Mouse (Mus musculus) embryonic facial prominence, embryonic 14.5 days (tissue): Measurements from ENCODE around the gene Tctex1d4. TPM values are rescaled to one million over a fixed set of nuclear protein-coding genes. Genes with fewer than 3 reads are reported as not detected.

Experiments used
- ATAC-seq: fragments of 200-750 bp; cut with Nextera tagmentation; 2 replicates; pipeline ENCODE4 v1.8.0; 2017; ENCODE audit warnings: low read depth, moderate number of reproducible peaks, moderate TSS enrichment
- DNase-seq: peaks from one replicate; pipeline ENCODE4 v3.0.0-alpha.2; 2015; ENCODE audit warnings: low spot score
- H3K27ac ChIP-seq: fragments of 300-500 bp; sonication (generic); replicated peaks from 2 replicates; pipeline ENCODE4 v1.5.1; 2014; ENCODE audit warnings: low read depth, mild to moderate bottlenecking, low read length, moderate library complexity
- H3K27me3 ChIP-seq: fragments of 300-500 bp; sonication (generic); replicated peaks from 2 replicates; pipeline ENCODE4 v1.6.1; 2014; ENCODE audit warnings: low read length; ENCODE audit not compliant: control insufficient read depth, insufficient read depth
- H3K36me3 ChIP-seq: fragments of 300-500 bp; sonication (generic); 2 replicates; pipeline ENCODE4 v1.6.1; 2014; ENCODE audit warnings: low read length, mixed read lengths; ENCODE audit not compliant: control insufficient read depth, insufficient read depth
- H3K4me1 ChIP-seq: fragments of 300-500 bp; sonication (generic); 2 replicates; pipeline ENCODE4 v1.6.1; 2014; ENCODE audit warnings: antibody characterized with exemption, low read length; ENCODE audit not compliant: control insufficient read depth, insufficient read depth
- H3K4me2 ChIP-seq: fragments of 300-500 bp; sonication (generic); 2 replicates; pipeline ENCODE4 v1.6.1; 2014; ENCODE audit warnings: low read depth, mild to moderate bottlenecking, low read length, moderate library complexity, mixed read lengths
- H3K4me3 ChIP-seq: fragments of 300-500 bp; sonication (generic); 2 replicates; pipeline ENCODE4 v1.5.1; 2014; ENCODE audit warnings: low read depth, mild to moderate bottlenecking, low read length
- H3K9ac ChIP-seq: fragments of 300-500 bp; sonication (generic); 2 replicates; pipeline ENCODE4 v1.6.1; 2014; ENCODE audit warnings: low read depth, mild to moderate bottlenecking, low read length, moderate library complexity, mixed read lengths
- H3K9me3 ChIP-seq: fragments of 300-500 bp; sonication (generic); 2 replicates; pipeline ENCODE4 v1.6.1; 2016; ENCODE audit warnings: low read length; ENCODE audit not compliant: control insufficient read depth
- WGBS: fragments of 180-500 bp; shearing (Covaris S2); extraction: QIAGEN DNeasy Blood & Tissue Kit; methylation state at CpG from one replicate; pipeline ENCODE4 v1.1.7; 2014; 5-methylcytosine and 5-hydroxymethylcytosine counted together
- polyA plus RNA-seq: library from polyadenylated mRNA; unstranded; fragments of >200 nt; fragmentation: Nextera tagmentation; extraction: Ambion mirVana; gene quantifications from 2 replicates; pipeline ENCODE4 v1.2.1, GENCODE M21; 2014

The Tctex1d4 gene
- polyA plus RNA-seq, 1 experiment from 2014 or later = 0.84 TPM

GRCm38 (mm10) chr4:117150212-117150733 is 23.7 kb downstream of the Tctex1d4 start:
- WGBS = 89% methylated on average over 6 of the region's 6 CpGs

GRCm38 (mm10) chr4:117151416-117151815 is 24.8 kb downstream of the Tctex1d4 start:
- Histone ChIP-seq H3K9me3 (no peaks in the 10 kb centered on the region), H3K9ac (no peak overlapping the region), H3K27ac (no peak overlapping the region), H3K4me2 (no peak overlapping the region), H3K36me3 (peaks cover 55% of the 10 kb centered on the region), H3K4me3 (no peak overlapping the region), H3K27me3 (no peaks in the 10 kb centered on the region), H3K4me1 (0 out of 2 replicates have a peak, but pooled peaks cover 3% of the 10 kb centered on the region)
- DNase-seq (no peak), ATAC-seq (no peak)
- 53% methylated on average over 1 of the region's 1 CpGs for WGBS

More at GRCm38 (mm10) chr4:117150212-117150733, 23.7 kb downstream of the Tctex1d4 start:
- H3K27me3 ChIP-seq = no peaks in the 10 kb centered on the region
- H3K9me3 ChIP-seq = no peaks in the 10 kb centered on the region
- H3K9ac ChIP-seq = no peak overlapping the region
- no peak for ATAC-seq
- no peak overlapping the region for H3K27ac ChIP-seq
- no peak for DNase-seq
- H3K4me3 ChIP-seq = no peak overlapping the region
- 0 out of 2 replicates have a peak, but pooled peaks cover 3% of the 10 kb centered on the region for H3K4me1 ChIP-seq
- H3K4me2 ChIP-seq = no peak overlapping the region
- peaks cover 55% of the 10 kb centered on the region for H3K36me3 ChIP-seq

- ATAC-seq (no peak), DNase-seq (no peak)
- H3K4me1 ChIP-seq = 0 out of 2 replicates have a peak, but pooled peaks cover 3% of the 10 kb centered on the region
- H3K4me2 ChIP-seq = no peak overlapping the region
- WGBS = 75% methylated on average over 5 of the region's 5 CpGs
- peak overlapping the region; percentile 99; the same call in 1 of the 2 replicates for H3K9ac ChIP-seq
- H3K9me3 ChIP-seq = no peaks in the 10 kb centered on the region
- H3K27ac ChIP-seq = no peak overlapping the region
- no peak overlapping the region for H3K4me3 ChIP-seq
- peaks cover 55% of the 10 kb centered on the region for H3K36me3 ChIP-seq
- H3K27me3 ChIP-seq = no peaks in the 10 kb centered on the region
Measured at GRCm38 (mm10) chr4:117152714-117153113, 26.1 kb downstream of the Tctex1d4 start.

- Histone ChIP-seq H3K4me2 (peak overlapping the region; percentile 94), H3K4me3 (peak overlapping the region; percentile 99), H3K9me3 (no peaks in the 10 kb centered on the region), H3K9ac (peak overlapping the region; percentile 99), H3K27ac (peak overlapping the region; percentile 95), H3K4me1 (0 out of 2 replicates have a peak, but pooled peaks cover 3% of the 10 kb centered on the region), H3K27me3 (no peaks in the 10 kb centered on the region), H3K36me3 (peaks cover 61% of the 10 kb centered on the region)
- ATAC-seq (peak; percentile 4; the same call in 1 of the 2 replicates), DNase-seq (no peak)
- 3% methylated on average over 24 of the region's 44 CpGs for WGBS
Measured at GRCm38 (mm10) chr4:117155020-117155791, 28.6 kb downstream of the Tctex1d4 start.

- Histone ChIP-seq H3K4me2 (peak within 1 kb of the TSS; percentile 94), H3K4me1 (0 out of 2 replicates have a peak, but pooled peaks cover 3% of the 10 kb centered on the region), H3K27ac (peak within 1 kb of the TSS; percentile 95), H3K9ac (peak within 1 kb of the TSS; percentile 99), H3K27me3 (no peaks in the 10 kb centered on the region), H3K9me3 (no peaks in the 10 kb centered on the region), H3K36me3 (peaks cover 61% of the 10 kb centered on the region), H3K4me3 (peak within 1 kb of the TSS; percentile 99)
- peak; percentile 93 for ATAC-seq
- WGBS = under 1% methylated on average over 24 of the region's 52 CpGs
- peak; percentile 97 for DNase-seq
Measured at GRCm38 (mm10) chr4:117155792-117156355, 29.3 kb downstream of the Tctex1d4 start, which contains the start of gene Rps8. TSS of gene Rps8 (minus strand) at chr4:117156243.

- peak overlapping the region; percentile 94 for H3K4me2 ChIP-seq
- no peaks in the 10 kb centered on the region for H3K27me3 ChIP-seq
- ATAC-seq (no peak), DNase-seq (no peak)
- 0 out of 2 replicates have a peak, but pooled peaks cover 3% of the 10 kb centered on the region for H3K4me1 ChIP-seq
- H3K4me3 ChIP-seq = peak overlapping the region; percentile 99
- WGBS = 30% methylated on average over 6 of the region's 6 CpGs
- H3K9me3 ChIP-seq = no peaks in the 10 kb centered on the region
- H3K9ac ChIP-seq = peak overlapping the region; percentile 99
- peaks cover 61% of the 10 kb centered on the region for H3K36me3 ChIP-seq
- no peak overlapping the region for H3K27ac ChIP-seq
Measured at GRCm38 (mm10) chr4:117156372-117156771, 29.8 kb downstream of the Tctex1d4 start.

GRCm38 (mm10) chr4:117159666-117160065 is 33.1 kb downstream of the Tctex1d4 start:
- 80% methylated on average over 10 of the region's 10 CpGs for WGBS
- Histone ChIP-seq H3K9me3 (no peaks in the 10 kb centered on the region), H3K4me2 (no peak overlapping the region), H3K4me1 (no peaks in the 10 kb centered on the region), H3K4me3 (no peak overlapping the region), H3K36me3 (peaks cover 56% of the 10 kb centered on the region), H3K27ac (no peak overlapping the region), H3K9ac (no peak overlapping the region), H3K27me3 (no peaks in the 10 kb centered on the region)
- DNase-seq (no peak), ATAC-seq (no peak)

GRCm38 (mm10) chr4:117161183-117161582 is 34.6 kb downstream of the Tctex1d4 start:
- Histone ChIP-seq H3K4me2 (no peak overlapping the region), H3K27me3 (no peaks in the 10 kb centered on the region), H3K4me3 (no peak overlapping the region), H3K36me3 (peaks cover 66% of the 10 kb centered on the region), H3K27ac (no peak overlapping the region), H3K9me3 (no peaks in the 10 kb centered on the region), H3K9ac (no peak overlapping the region; the same call in 1 of the 2 replicates), H3K4me1 (no peaks in the 10 kb centered on the region)
- no peak for ATAC-seq
- DNase-seq = no peak
- 72% methylated on average over 4 of the region's 4 CpGs for WGBS
